Mouse (Mus musculus) brain, embryonic 18.5 days (tissue): ENCODE data around the gene Olfr1342.

ENCODE experiments used
- DNase-seq: peaks from one replicate; pipeline ENCODE4 v3.0.0-alpha.2; 2012; ENCODE audit warnings: low read depth, low spot score

Gene Olfr1342

GRCm38 (mm10) chr4:118692412-118692973 lies at the start of gene Olfr1342:
Gene Olfr1342, minus strand, starts transcription at chr4:118692756.
- DNase-seq, result no peak

DNA sequence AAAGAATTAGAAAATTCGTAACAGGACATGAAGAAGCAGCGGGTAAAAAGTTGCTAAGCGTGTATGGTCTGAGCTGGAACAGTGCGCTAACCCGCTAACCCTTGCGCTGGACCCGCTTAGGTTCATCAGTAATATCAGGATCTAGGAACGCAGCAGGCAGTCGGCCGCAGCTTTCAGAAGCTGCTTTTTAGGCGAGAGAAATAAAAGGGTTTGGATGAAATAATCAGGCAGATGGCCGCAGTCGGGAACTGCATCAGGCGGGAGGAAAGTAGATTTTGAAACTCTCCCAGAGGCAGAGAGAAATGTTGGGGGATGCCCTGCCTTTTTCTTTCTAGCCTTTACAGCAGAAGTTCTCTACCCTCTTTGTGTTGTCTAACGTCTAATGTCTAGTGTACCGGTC lies 49.3 kb upstream of the Olfr1342 start:
- no peak for DNase-seq

GRCm38 (mm10) chr4:118740988-118741698 lies 48.6 kb upstream of the Olfr1342 start:
- no peak for DNase-seq

- DNase-seq, result no peak
Measured at GRCm38 (mm10) chr4:118739574-118739973, 47.0 kb upstream of the Olfr1342 start.

- DNase-seq, result no peak
Measured at GRCm38 (mm10) chr4:118731875-118732274, 39.3 kb upstream of the Olfr1342 start, which contains the start of gene Olfr1339. Gene Olfr1339, plus strand, starts transcription at chr4:118732175.

DNA sequence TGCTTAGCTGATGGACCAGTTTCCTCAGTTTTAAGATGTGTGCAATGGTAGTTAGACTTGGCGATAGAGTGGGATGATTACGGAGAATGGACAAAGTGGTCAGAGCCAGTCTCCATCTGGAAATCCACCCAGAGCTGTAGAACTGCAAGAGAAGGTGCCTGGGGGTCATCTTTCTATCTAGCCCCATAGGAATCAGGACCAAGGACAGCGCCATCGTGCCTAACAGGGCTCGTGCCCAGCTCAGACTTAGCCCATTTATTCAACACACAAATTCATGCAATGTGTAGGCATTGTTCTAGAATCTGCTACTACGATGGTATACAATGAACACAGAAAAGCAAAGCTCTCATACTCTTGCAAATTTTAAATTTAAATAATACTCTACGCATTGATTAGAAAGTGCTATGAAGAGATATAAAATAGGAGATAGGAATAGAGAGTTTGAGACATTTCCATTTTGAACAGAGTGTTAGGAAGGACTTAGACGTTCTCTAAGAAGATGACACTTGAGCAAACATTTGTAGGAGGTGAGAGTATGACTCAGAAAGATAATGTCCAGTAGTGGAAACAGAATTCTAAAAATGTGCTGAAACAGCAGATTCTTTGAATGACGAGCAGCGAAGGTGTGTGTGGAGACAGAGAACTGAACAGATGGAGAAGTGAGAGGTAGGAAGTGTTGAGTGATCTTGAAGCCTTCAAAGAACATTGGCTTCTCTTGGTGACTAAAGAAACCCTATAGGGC lies 29.4 kb upstream of the Olfr1342 start:
- DNase-seq, result no peak

GRCm38 (mm10) chr4:118719838-118720237 lies 27.3 kb upstream of the Olfr1342 start, which contains the start of gene Olfr1340:
Gene Olfr1340, plus strand, starts transcription at chr4:118720138.
- no peak for DNase-seq

DNA sequence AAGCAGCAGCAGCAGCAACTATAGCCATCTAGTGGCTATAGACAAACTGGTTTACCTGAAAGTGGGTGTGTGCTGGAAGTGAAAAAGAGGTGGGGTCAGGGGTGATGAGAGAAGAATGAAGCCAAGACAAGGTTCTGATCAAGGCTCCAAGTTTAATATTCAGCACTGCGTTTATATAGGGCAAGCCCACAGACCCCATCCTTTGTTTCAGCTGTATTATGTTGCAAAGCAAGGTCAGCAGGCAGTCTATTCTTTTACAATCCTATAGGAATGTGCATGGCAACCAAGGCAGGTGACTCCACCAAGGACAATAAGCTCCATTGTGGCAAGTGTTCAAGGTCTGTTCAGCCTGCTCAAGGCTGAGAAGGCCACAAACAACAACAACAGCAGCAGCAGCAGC lies 19.1 kb upstream of the Olfr1342 start:
- DNase-seq, result no peak

GRCm38 (mm10) chr4:118708086-118708485 lies 15.5 kb upstream of the Olfr1342 start:
- DNase-seq, result no peak

GRCm38 (mm10) chr4:118703223-118703622 lies 10.7 kb upstream of the Olfr1342 start, which contains the start of gene Olfr1341:
Gene Olfr1341, plus strand, starts transcription at chr4:118703523.
- DNase-seq, result no peak

GRCm38 (mm10) chr4:118693812-118694211 lies 1.3 kb upstream of the Olfr1342 start:
- DNase-seq, result no peak

GRCm38 (mm10) chr4:118687086-118687485 lies 5.5 kb downstream of the Olfr1342 start:
- DNase-seq, result no peak

DNA sequence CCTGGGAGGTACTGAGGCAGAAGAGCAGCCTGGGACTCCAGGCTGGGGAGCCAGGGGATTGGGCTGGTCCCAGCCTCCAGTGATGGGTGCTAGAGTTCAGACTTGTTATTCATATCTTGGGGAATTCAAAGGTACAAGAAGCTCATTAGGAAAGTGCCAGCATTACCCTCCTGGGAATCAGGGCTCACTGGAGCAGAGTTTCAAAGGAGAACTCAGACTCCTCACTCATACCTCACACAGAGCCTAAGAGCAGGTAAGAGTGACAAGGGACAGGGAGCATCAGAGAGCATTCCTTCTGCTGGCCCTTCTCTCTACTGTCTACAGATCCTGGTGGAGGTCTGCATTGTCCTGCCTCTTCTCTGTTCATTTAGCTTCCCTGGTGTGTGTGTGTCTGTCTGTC lies 33.9 kb downstream of the Olfr1342 start, which contains the start of gene Olfr62:
TSS of gene Olfr62 (plus strand) at position 301 of the 400 bp plus-strand sequence.
- DNase-seq, result no peak

DNA sequence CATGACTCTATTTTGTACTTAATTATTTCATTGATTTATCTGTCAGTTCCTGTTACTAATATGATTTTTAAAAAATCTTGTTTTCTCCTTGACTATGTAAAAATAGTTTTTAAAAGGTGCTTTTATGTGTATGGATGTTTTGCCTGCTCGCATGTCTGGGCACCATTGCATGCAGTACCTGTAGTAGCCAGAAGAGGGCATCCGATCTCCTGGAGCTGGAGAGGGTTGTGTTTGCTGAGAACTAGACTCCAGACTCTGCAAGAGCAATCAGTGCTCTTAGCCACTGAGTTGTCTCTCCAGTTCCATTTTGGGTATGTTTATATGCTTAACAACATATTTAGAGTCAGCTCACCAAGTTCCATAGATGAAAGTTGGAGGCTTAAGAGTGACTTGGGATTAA lies 47.3 kb downstream of the Olfr1342 start:
- DNase-seq, result no peak

- no peak for DNase-seq
Measured at GRCm38 (mm10) chr4:118642346-118643190, 50.0 kb downstream of the Olfr1342 start.
